Mouse (Mus musculus): ENCODE data around the gene Kdm3a.

- no peak for TF ChIP-seq USF1 (IDR thresholded peaks at IDR 0.05; ENCODE audit: low read depth, low read length)
- no peak for TF ChIP-seq HCFC1 (IDR thresholded peaks at IDR 0.05; ENCODE audit: low read depth, low read length)
- no peak for TF ChIP-seq RAD21 (IDR thresholded peaks at IDR 0.05; ENCODE audit: low read depth, low read length)
- TF ChIP-seq ETS1 (conservative IDR thresholded peaks at IDR 0.05; ENCODE audit: low read depth, low read length) = no peak
Observed at GRCm38 (mm10) chr6:71583198-71583597, 49.6 kb downstream of the Kdm3a start.
